ENCODE assay signal across 15 mouse cellular contexts in the genomic region with DNA sequence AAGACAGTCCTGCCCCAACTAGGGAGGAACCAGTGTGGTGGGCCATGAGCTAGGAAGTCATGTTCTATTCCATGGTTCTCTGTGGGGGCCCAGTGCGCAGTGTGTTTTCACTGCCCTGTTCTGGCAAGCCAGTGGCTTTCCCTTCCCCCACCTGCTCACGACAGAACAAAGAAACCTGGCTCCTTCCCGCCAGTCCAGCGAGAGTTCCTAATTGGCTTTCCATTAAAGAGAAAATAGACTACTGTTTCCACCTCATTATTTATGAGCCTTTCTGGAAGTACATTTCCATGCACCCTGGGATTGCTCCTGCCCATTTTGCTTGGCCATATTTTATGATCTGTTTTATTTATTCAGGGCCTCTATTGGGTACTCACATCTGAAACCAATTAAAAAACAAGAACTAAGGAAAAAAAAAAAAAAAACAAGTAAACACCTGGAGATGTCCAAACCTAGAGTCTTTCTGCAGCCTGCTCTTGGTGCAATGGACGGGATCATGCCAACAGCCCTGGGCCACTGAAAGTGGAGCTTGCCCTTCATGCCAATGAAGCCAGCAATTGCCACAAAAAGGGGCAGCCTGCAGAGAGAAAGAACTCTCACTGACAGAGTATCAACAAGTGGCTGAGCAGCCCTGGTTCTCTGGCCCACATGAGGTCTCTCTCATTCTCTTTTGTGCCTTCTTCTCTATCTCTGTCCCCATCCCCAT.
DNase-seq lines count a peak whose midpoint lies in the region; ATAC-seq and TF ChIP-seq lines count a peak whose summit lies in the region.
"Had no signal": no experiment of that assay in that cellular context is flagged by ENCODE, and none has a peak within 500 bp of the region (broad histone marks: within the 10 kb centered on the region; RNA-seq: fewer than 3 reads in every experiment).

No protein-coding gene starts in this region.

- 21% methylated on average over 5 of the region's 5 CpGs for WGBS in forebrain, embryonic 12.5 days
- 15% methylated on average over 5 of the region's 5 CpGs for WGBS in forebrain, postnatal 0 days
- WGBS in midbrain, embryonic 13.5 days: 34% methylated on average over 5 of the region's 5 CpGs
- WGBS in midbrain, postnatal 0 days: 28% methylated on average over 5 of the region's 5 CpGs
- 14% methylated on average over 5 of the region's 5 CpGs for WGBS in forebrain, embryonic 13.5 days

- no peak for DNase-seq in forebrain, postnatal 0 days
- DNase-seq in midbrain, postnatal 0 days (ENCODE audit: low spot score): no peak
- DNase-seq in retina, embryonic 14.5 days (ENCODE audit: low spot score): peak; percentile 35
- no peak for DNase-seq in gastrocnemius, postnatal 36 days
- DNase-seq: adrenal gland, adult 8-10 months; heart, postnatal 10 days; kidney, adult 8-10 months; lung, adult 18-20 months; thymus, adult 18-20 months had no signal

- no peak for TF ChIP-seq CTCF in forebrain, postnatal 0 days (IDR thresholded peaks at IDR 0.05; ENCODE audit: low read depth)
- TF ChIP-seq CTCF in midbrain, postnatal 0 days (IDR thresholded peaks at IDR 0.05): no peak

- H3K4me1 ChIP-seq in forebrain, embryonic 12.5 days: peaks cover 6% of the 10 kb centered on the region
- no peaks in the 10 kb centered on the region for H3K4me1 ChIP-seq in forebrain, postnatal 0 days (ENCODE audit: insufficient read depth)
- H3K4me1 ChIP-seq in midbrain, embryonic 13.5 days (replicated peaks): peaks cover 5% of the 10 kb centered on the region; the same call in 1 of the 2 replicates
- H3K4me1 ChIP-seq in midbrain, postnatal 0 days (ENCODE audit: insufficient read depth, low read length): no peaks in the 10 kb centered on the region
- H3K4me1 ChIP-seq in forebrain, embryonic 13.5 days: peaks cover 9% of the 10 kb centered on the region

- ATAC-seq in forebrain, embryonic 12.5 days (ENCODE audit: low FRiP score): peak; percentile 49; the same call in 1 of the 2 replicates
- ATAC-seq in forebrain, postnatal 0 days: no peak
- peak; percentile 43 for ATAC-seq in midbrain, embryonic 13.5 days
- ATAC-seq in midbrain, postnatal 0 days (ENCODE audit: low FRiP score): no peak
- 0 out of 2 replicates have a peak, but pooled peaks have one; percentile 59 for ATAC-seq in forebrain, embryonic 13.5 days
- ATAC-seq in monocyte, adult 5-6 weeks (replicated peaks; ENCODE audit: insufficient number of reproducible peaks, low FRiP score, low TSS enrichment, poor library complexity, severe bottlenecking): no peak

- intact Hi-C loops in gastrocnemius, postnatal 36 days (cut with DNase I): no loop called here

- H3K27ac ChIP-seq in forebrain, embryonic 12.5 days: no peak overlapping the region
- no peak overlapping the region for H3K27ac ChIP-seq in forebrain, postnatal 0 days (ENCODE audit: low read depth, low read length)
- H3K27ac ChIP-seq in midbrain, embryonic 13.5 days: peak overlapping the region; percentile 65
- no peak overlapping the region for H3K27ac ChIP-seq in midbrain, postnatal 0 days (ENCODE audit: low read depth, low read length)
- H3K27ac ChIP-seq in forebrain, embryonic 13.5 days: no peak overlapping the region
- H3K27ac ChIP-seq: layer of hippocampus, adult 2 months; macrophage had no signal

- H3K9ac ChIP-seq in forebrain, embryonic 12.5 days: no peak overlapping the region
- H3K9ac ChIP-seq in forebrain, postnatal 0 days: no peak overlapping the region
- no peak overlapping the region for H3K9ac ChIP-seq in midbrain, embryonic 13.5 days (replicated peaks)
- H3K9ac ChIP-seq in midbrain, postnatal 0 days (replicated peaks; ENCODE audit: low read length, poor library complexity, severe bottlenecking): no peak overlapping the region
- H3K9ac ChIP-seq in forebrain, embryonic 13.5 days: no peak overlapping the region

- H3K9me3 ChIP-seq in forebrain, embryonic 12.5 days: no peaks in the 10 kb centered on the region
- H3K9me3 ChIP-seq in forebrain, postnatal 0 days (ENCODE audit: low read length): no peaks in the 10 kb centered on the region
- no peaks in the 10 kb centered on the region for H3K9me3 ChIP-seq in midbrain, embryonic 13.5 days
- H3K9me3 ChIP-seq in midbrain, postnatal 0 days (ENCODE audit: low read length): no peaks in the 10 kb centered on the region
- no peaks in the 10 kb centered on the region for H3K9me3 ChIP-seq in forebrain, embryonic 13.5 days (replicated peaks)

- no peak overlapping the region for H3K4me3 ChIP-seq in forebrain, embryonic 12.5 days (replicated peaks)
- H3K4me3 ChIP-seq in forebrain, postnatal 0 days (ENCODE audit: low read depth, low read length): no peak overlapping the region
- no peak overlapping the region for H3K4me3 ChIP-seq in midbrain, embryonic 13.5 days (replicated peaks)
- no peak overlapping the region for H3K4me3 ChIP-seq in midbrain, postnatal 0 days (ENCODE audit: low read depth, low read length)
- H3K4me3 ChIP-seq in forebrain, embryonic 13.5 days: no peak overlapping the region
- H3K4me3 ChIP-seq: layer of hippocampus, adult 2 months had no signal

- peaks cover 12% of the 10 kb centered on the region; the same call in 1 of the 2 replicates for H3K27me3 ChIP-seq in forebrain, embryonic 12.5 days
- no peaks in the 10 kb centered on the region for H3K27me3 ChIP-seq in forebrain, postnatal 0 days (ENCODE audit: insufficient read depth, low read length)
- H3K27me3 ChIP-seq in midbrain, embryonic 13.5 days: no peaks in the 10 kb centered on the region
- no peaks in the 10 kb centered on the region for H3K27me3 ChIP-seq in midbrain, postnatal 0 days (ENCODE audit: insufficient read depth, low read length)
- H3K27me3 ChIP-seq in forebrain, embryonic 13.5 days: no peaks in the 10 kb centered on the region

- H3K4me2 ChIP-seq in forebrain, embryonic 12.5 days: no peak overlapping the region
- H3K4me2 ChIP-seq in forebrain, postnatal 0 days (ENCODE audit: low read depth): no peak overlapping the region
- H3K4me2 ChIP-seq in midbrain, embryonic 13.5 days (replicated peaks): no peak overlapping the region
- H3K4me2 ChIP-seq in midbrain, postnatal 0 days (ENCODE audit: low read depth, low read length, poor library complexity, severe bottlenecking): no peak overlapping the region
- no peak overlapping the region for H3K4me2 ChIP-seq in forebrain, embryonic 13.5 days

- H3K36me3 ChIP-seq in forebrain, embryonic 12.5 days (replicated peaks): no peaks in the 10 kb centered on the region
- H3K36me3 ChIP-seq in forebrain, postnatal 0 days (ENCODE audit: insufficient read depth): no peaks in the 10 kb centered on the region
- H3K36me3 ChIP-seq in midbrain, embryonic 13.5 days: no peaks in the 10 kb centered on the region
- no peaks in the 10 kb centered on the region for H3K36me3 ChIP-seq in midbrain, postnatal 0 days (ENCODE audit: insufficient read depth, low read length)
- H3K36me3 ChIP-seq in forebrain, embryonic 13.5 days (ENCODE audit: poor library complexity, severe bottlenecking): no peaks in the 10 kb centered on the region

Comparison
In these comparisons a context has a peak if more than half of its experiments do, and no peak if none do; other contexts are left out.
1. ATAC-seq: peak in forebrain, embryonic 12.5 days (single experiment), midbrain, embryonic 13.5 days (single experiment) and forebrain, embryonic 13.5 days (single experiment); none in forebrain, postnatal 0 days (single experiment), midbrain, postnatal 0 days (single experiment) and monocyte, adult 5-6 weeks (single experiment).